ENCODE assay signal across 17 mouse cellular contexts in genomic region chr3:154816231-154816630, GRCm38 (mm10).
DNase-seq lines count a peak whose midpoint lies in the region; ATAC-seq lines count a peak whose summit lies in the region.
"Had no signal": no experiment of that assay in that cellular context is flagged by ENCODE, and none has a peak within 500 bp of the region (broad histone marks: within the 10 kb centered on the region; RNA-seq: fewer than 3 reads in every experiment).

No protein-coding gene starts in this region.

- H3K27ac ChIP-seq in midbrain, embryonic 12.5 days (replicated peaks) = peak overlapping the region; percentile 15; the same call in 1 of the 2 replicates
- no peak overlapping the region for H3K27ac ChIP-seq in midbrain, embryonic 10.5 days (replicated peaks)
- H3K27ac ChIP-seq in forebrain, embryonic 15.5 days (replicated peaks) = peak overlapping the region; percentile 85
- 0 out of 2 replicates have a peak overlapping the region, but pooled peaks have one; percentile 16 for H3K27ac ChIP-seq in hindbrain, embryonic 16.5 days (ENCODE audit: low read depth, low read length)
- H3K27ac ChIP-seq: embryonic facial prominence, embryonic 15.5 days; limb, embryonic 12.5 days; liver, embryonic 12.5 days had no signal

- H3K9me3 ChIP-seq in midbrain, embryonic 12.5 days = no peaks in the 10 kb centered on the region
- no peaks in the 10 kb centered on the region for H3K9me3 ChIP-seq in midbrain, embryonic 10.5 days (replicated peaks)
- no peaks in the 10 kb centered on the region for H3K9me3 ChIP-seq in forebrain, embryonic 15.5 days
- no peaks in the 10 kb centered on the region for H3K9me3 ChIP-seq in hindbrain, embryonic 16.5 days (ENCODE audit: control insufficient read depth, low read length)
- H3K9me3 ChIP-seq: embryonic facial prominence, embryonic 15.5 days; heart, embryonic 12.5 days; limb, embryonic 12.5 days; liver, embryonic 12.5 days; neural tube, embryonic 15.5 days had no signal

- no peaks in the 10 kb centered on the region for H3K36me3 ChIP-seq in midbrain, embryonic 12.5 days
- no peaks in the 10 kb centered on the region for H3K36me3 ChIP-seq in midbrain, embryonic 10.5 days
- no peaks in the 10 kb centered on the region for H3K36me3 ChIP-seq in forebrain, embryonic 15.5 days
- no peaks in the 10 kb centered on the region for H3K36me3 ChIP-seq in hindbrain, embryonic 16.5 days (ENCODE audit: control insufficient read depth, insufficient read depth, low read length)
- H3K36me3 ChIP-seq: embryonic facial prominence, embryonic 15.5 days; heart, embryonic 12.5 days; limb, embryonic 12.5 days; liver, embryonic 12.5 days; neural tube, embryonic 15.5 days had no signal

- ATAC-seq in midbrain, embryonic 12.5 days (ENCODE audit: low FRiP score, low read depth) = no peak
- ATAC-seq in forebrain, embryonic 15.5 days (replicated peaks) = peak; percentile 40
- ATAC-seq in hindbrain, embryonic 16.5 days = no peak
- ATAC-seq in megakaryocyte progenitor cell, adult 5-6 weeks (replicated peaks; ENCODE audit: poor library complexity) = no peak
- no peak for ATAC-seq in CD4-positive, CD25-positive, alpha-beta regulatory T cell, adult 4 months
- ATAC-seq: liver, embryonic 12.5 days had no signal

- H3K4me2 ChIP-seq in midbrain, embryonic 12.5 days (replicated peaks) = no peak overlapping the region
- no peak overlapping the region for H3K4me2 ChIP-seq in forebrain, embryonic 15.5 days (replicated peaks)
- no peak overlapping the region for H3K4me2 ChIP-seq in hindbrain, embryonic 16.5 days (ENCODE audit: low read length)
- H3K4me2 ChIP-seq: embryonic facial prominence, embryonic 15.5 days; heart, embryonic 12.5 days; limb, embryonic 12.5 days; liver, embryonic 12.5 days had no signal

- 0 out of 2 replicates have a peak, but pooled peaks cover 5% of the 10 kb centered on the region for H3K27me3 ChIP-seq in midbrain, embryonic 12.5 days
- no peaks in the 10 kb centered on the region; the same call in 1 of the 2 replicates for H3K27me3 ChIP-seq in midbrain, embryonic 10.5 days (ENCODE audit: low read depth, poor library complexity, severe bottlenecking)
- no peaks in the 10 kb centered on the region for H3K27me3 ChIP-seq in forebrain, embryonic 15.5 days
- H3K27me3 ChIP-seq in hindbrain, embryonic 16.5 days (replicated peaks; ENCODE audit: control insufficient read depth, insufficient read depth, low read length) = no peaks in the 10 kb centered on the region
- H3K27me3 ChIP-seq: embryonic facial prominence, embryonic 15.5 days; neural tube, embryonic 15.5 days; Patski had no signal

- no peak overlapping the region for H3K4me3 ChIP-seq in midbrain, embryonic 12.5 days
- H3K4me3 ChIP-seq in midbrain, embryonic 10.5 days = no peak overlapping the region
- no peak overlapping the region for H3K4me3 ChIP-seq in forebrain, embryonic 15.5 days
- no peak overlapping the region for H3K4me3 ChIP-seq in hindbrain, embryonic 16.5 days (ENCODE audit: low read length)
- H3K4me3 ChIP-seq: embryonic facial prominence, embryonic 15.5 days; heart, embryonic 12.5 days; limb, embryonic 12.5 days; liver, embryonic 12.5 days; neural tube, embryonic 15.5 days had no signal

- 65% methylated on average over 3 of the region's 3 CpGs for WGBS in midbrain, embryonic 12.5 days
- 90% methylated on average over 3 of the region's 3 CpGs for WGBS in midbrain, embryonic 10.5 days
- whole genome bisulfite sequencing in forebrain, embryonic 15.5 days = 41% methylated on average over 3 of the region's 3 CpGs
- 59% methylated on average over 3 of the region's 3 CpGs for WGBS in hindbrain, embryonic 16.5 days

- no peak for DNase-seq in midbrain, embryonic 10.5 days (ENCODE audit: low spot score)
- DNase-seq in kidney, adult 9 months = no peak
- DNase-seq: adrenal gland, postnatal 10 days; cerebellum, postnatal 10 days; kidney, postnatal 36 days; thymus, adult 2 months had no signal

- H3K4me1 ChIP-seq in midbrain, embryonic 12.5 days = peaks cover 20% of the 10 kb centered on the region
- H3K4me1 ChIP-seq in midbrain, embryonic 10.5 days = peaks cover 27% of the 10 kb centered on the region
- H3K4me1 ChIP-seq in forebrain, embryonic 15.5 days = peaks cover 33% of the 10 kb centered on the region
- H3K4me1 ChIP-seq in hindbrain, embryonic 16.5 days (ENCODE audit: control insufficient read depth, insufficient read depth, low read depth, low read length) = peaks cover 11% of the 10 kb centered on the region
- H3K4me1 ChIP-seq: embryonic facial prominence, embryonic 15.5 days; liver, embryonic 12.5 days had no signal

- no peak overlapping the region for H3K9ac ChIP-seq in midbrain, embryonic 12.5 days (replicated peaks)
- H3K9ac ChIP-seq in forebrain, embryonic 15.5 days (replicated peaks) = no peak overlapping the region
- H3K9ac ChIP-seq in hindbrain, embryonic 16.5 days (ENCODE audit: low read depth, low read length) = no peak overlapping the region
- H3K9ac ChIP-seq: embryonic facial prominence, embryonic 15.5 days; heart, embryonic 12.5 days; limb, embryonic 12.5 days; liver, embryonic 12.5 days; neural tube, embryonic 15.5 days had no signal
